Mouse (Mus musculus) neural tube, embryonic 11.5 days (tissue): ENCODE measurements around the gene Gm49366. TPM values are rescaled to one million over a fixed set of nuclear protein-coding genes. Genes with fewer than 3 reads are reported as not detected.

Experiments
- polyA plus RNA-seq: library from polyadenylated mRNA; unstranded; fragments of >200 nt; fragmentation: Nextera tagmentation; extraction: Ambion mirVana; gene quantifications from 2 replicates; pipeline ENCODE4 v1.2.1, GENCODE M21; 2014

Gene Gm49366
- polyA plus RNA-seq, 1 experiment from 2014 or later = not detected

Other genes with a start within 250 kb of the Gm49366 start
- 27.1 and 30.8 TPM in 2 replicates for gene Numb, start 117.0 kb upstream of the Gm49366 start, polyA plus RNA-seq
- 17.8 and 18.9 TPM in 2 replicates for gene Riox1, start 88.3 kb upstream of the Gm49366 start, polyA plus RNA-seq
- gene Heatr4, start 54.1 kb upstream of the Gm49366 start, polyA plus RNA-seq = not detected in 2 replicates
- gene Acot2, start 51.1 kb upstream of the Gm49366 start, polyA plus RNA-seq = 12.6 and 14.9 TPM in 2 replicates
- gene Acot1, start 29.4 kb upstream of the Gm49366 start, polyA plus RNA-seq = 62.4 and 74.8 TPM in 2 replicates
- 0.13 and 0.14 TPM in 2 replicates for gene Acot4, start 556 bp upstream of the Gm49366 start, polyA plus RNA-seq
- 0.12 and 0.20 TPM in 2 replicates for gene Acot3, start 13.2 kb downstream of the Gm49366 start, polyA plus RNA-seq
- not detected in 2 replicates for gene Acot5, start 30.4 kb downstream of the Gm49366 start, polyA plus RNA-seq
- gene Acot6, start 61.7 kb downstream of the Gm49366 start, polyA plus RNA-seq = 0.82 and 1.3 TPM in 2 replicates
- 5.5 and 6.2 TPM in 2 replicates for gene Dnal1, start 75.4 kb downstream of the Gm49366 start, polyA plus RNA-seq
- gene Pnma1, start 109.6 kb downstream of the Gm49366 start, polyA plus RNA-seq = 1.6 and 2.5 TPM in 2 replicates
- 4.4 and 5.9 TPM in 2 replicates for gene Elmsan1, start 179.9 kb downstream of the Gm49366 start, polyA plus RNA-seq
- gene Ptgr2, start 246.3 kb downstream of the Gm49366 start, polyA plus RNA-seq = 15.5 and 16.4 TPM in 2 replicates